Mouse (Mus musculus) CH12.LX (cell line): Measurements from ENCODE around the gene Reln.

ENCODE experiments used
- CTCF ChIP-seq, 2 experiments: IDR thresholded peaks in 1 of 2; conservative IDR thresholded peaks in 1 of 2; 2 replicates each; pipeline ENCODE4 v1.5.1; 2011 to 2012; ENCODE audit warnings: low read depth in 2 of 2, low read length in 2 of 2, improper control_type of control experiment in 1 of 2, inconsistent platforms in 1 of 2, mild to moderate bottlenecking in 1 of 2, moderate library complexity in 1 of 2
- E2F4 ChIP-seq: IDR thresholded peaks from 2 replicates; pipeline ENCODE4 v1.6.1; 2011; ENCODE audit warnings: low read depth, low read length, improper control_type of control experiment; ENCODE audit not compliant: insufficient replicate concordance
- EP300 ChIP-seq: IDR thresholded peaks from 2 replicates; pipeline ENCODE4 v1.6.1; 2011; ENCODE audit warnings: low read length, improper control_type of control experiment
- IRF4 ChIP-seq: IDR thresholded peaks from 2 replicates; pipeline ENCODE4 v1.6.1; 2014; ENCODE audit warnings: low read depth, mild to moderate bottlenecking, inconsistent platforms, low read length, improper control_type of control experiment
- JUN ChIP-seq: IDR thresholded peaks from 2 replicates; pipeline ENCODE4 v1.6.1; 2011; ENCODE audit warnings: low read depth, mild to moderate bottlenecking, low read length, improper control_type of control experiment, moderate library complexity; ENCODE audit not compliant: insufficient read depth
- KAT2A ChIP-seq: IDR thresholded peaks from 2 replicates; pipeline ENCODE4 v1.6.1; 2012; ENCODE audit warnings: low read length, improper control_type of control experiment, inconsistent platforms; ENCODE audit not compliant: insufficient replicate concordance
- MAZ ChIP-seq: IDR thresholded peaks from 2 replicates; pipeline ENCODE4 v1.6.1; 2012; ENCODE audit warnings: low read depth, mild to moderate bottlenecking, inconsistent platforms, low read length, improper control_type of control experiment, moderate library complexity
- POLR2A ChIP-seq: IDR thresholded peaks from 2 replicates; pipeline ENCODE4 v1.6.1; 2011; ENCODE audit warnings: low read depth, mild to moderate bottlenecking, improper control_type of control experiment, low read length
- RCOR1 ChIP-seq: conservative IDR thresholded peaks from 2 replicates; pipeline ENCODE4 v1.6.1; 2012; ENCODE audit warnings: low read depth, mild to moderate bottlenecking, inconsistent platforms, low read length, improper control_type of control experiment
- SMC3 ChIP-seq: IDR thresholded peaks from 2 replicates; pipeline ENCODE4 v1.6.1; 2011; ENCODE audit warnings: low read depth, low read length, improper control_type of control experiment
- TBP ChIP-seq: conservative IDR thresholded peaks from 2 replicates; pipeline ENCODE4 v1.6.1; 2011; ENCODE audit warnings: low read depth, low read length, improper control_type of control experiment
- TCF12 ChIP-seq: IDR thresholded peaks from 2 replicates; pipeline ENCODE4 v1.6.1; 2014; ENCODE audit warnings: low read depth, mild to moderate bottlenecking, inconsistent platforms, low read length, improper control_type of control experiment
- USF1 ChIP-seq: IDR thresholded peaks from 2 replicates; pipeline ENCODE4 v1.6.1; 2014; ENCODE audit warnings: low read depth, mild to moderate bottlenecking, inconsistent platforms, low read length, improper control_type of control experiment

DNA sequence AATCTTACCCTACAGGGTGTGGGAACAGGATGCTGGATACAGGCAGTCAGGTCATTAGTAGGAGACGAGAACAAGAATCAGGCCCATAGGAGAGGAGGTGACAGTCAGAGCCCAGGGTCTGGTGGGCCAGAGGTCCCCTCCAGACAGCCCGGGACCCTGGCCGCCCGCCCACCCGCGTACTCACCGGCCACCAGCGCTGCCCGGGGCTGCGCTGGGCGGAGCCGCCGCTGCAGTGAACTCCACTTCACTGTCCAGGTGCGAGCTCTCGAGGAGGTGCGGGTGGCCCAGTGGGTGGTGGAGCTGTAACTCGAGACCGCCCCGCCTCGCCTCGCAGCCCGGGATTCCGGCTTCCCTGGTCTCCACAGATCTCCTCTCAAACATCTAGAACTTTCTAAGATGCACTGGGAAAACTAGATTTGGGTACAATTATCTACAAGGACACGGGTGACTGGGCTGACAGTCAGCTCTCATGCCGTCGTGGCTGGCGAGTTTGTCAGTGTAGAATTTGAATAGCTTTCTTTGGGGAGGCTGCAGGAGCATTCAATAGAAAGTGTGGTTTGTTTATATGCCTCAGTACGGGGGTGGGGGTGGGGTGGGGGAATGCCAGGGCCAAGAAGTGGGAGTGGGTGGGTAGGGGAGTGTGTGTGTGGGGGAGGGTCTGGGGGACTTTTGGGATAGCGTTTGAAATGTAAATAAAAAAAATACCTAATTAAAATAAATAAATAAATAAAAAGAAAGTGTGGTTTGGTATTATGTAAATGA, 479.0 kb downstream of the Reln start, which contains the start of gene Slc26a5:
- no peak for TF ChIP-seq IRF4
- TF ChIP-seq USF1, result no peak
- TF ChIP-seq POLR2A, result no peak
- TF ChIP-seq TCF12, result no peak
- no peak for TF ChIP-seq JUN
- no peak for TF ChIP-seq CTCF (conservative IDR thresholded peaks at IDR 0.05 in 1 of 2, IDR thresholded peaks at IDR 0.05 in 1 of 2; ENCODE audit: low read depth in 2 of 2, low read length in 2 of 2)
- TF ChIP-seq SMC3, result no peak
- no peak for TF ChIP-seq RCOR1
- TF ChIP-seq TBP, result no peak
- no peak for TF ChIP-seq KAT2A
- TF ChIP-seq EP300, result no peak
- no peak for TF ChIP-seq MAZ
- no peak for TF ChIP-seq E2F4
